Mouse (Mus musculus) intestine, embryonic 15.5 days (tissue): Measurements from ENCODE around the gene Adam10. TPM values are rescaled to one million over a fixed set of nuclear protein-coding genes. Genes with fewer than 3 reads are reported as not detected.

ENCODE experiments used
- ATAC-seq: fragments of 200-750 bp; cut with Nextera tagmentation; 2 replicates; pipeline ENCODE4 v1.8.0; 2017; ENCODE audit warnings: moderate TSS enrichment, moderate library complexity
- H3K27ac ChIP-seq: fragments of 300-500 bp; sonication (generic); 2 replicates; pipeline ENCODE4 v1.5.1; 2015; ENCODE audit warnings: mild to moderate bottlenecking, inconsistent platforms
- H3K27me3 ChIP-seq: fragments of 300-500 bp; sonication (generic); replicated peaks from 2 replicates; pipeline ENCODE4 v1.6.1; 2015; ENCODE audit warnings: inconsistent platforms
- H3K36me3 ChIP-seq: fragments of 300-500 bp; sonication (generic); 2 replicates; pipeline ENCODE4 v1.6.1; 2015; ENCODE audit warnings: inconsistent platforms
- H3K4me1 ChIP-seq: fragments of 300-500 bp; sonication (generic); replicated peaks from 2 replicates; pipeline ENCODE4 v1.6.1; 2015; ENCODE audit warnings: inconsistent platforms
- H3K4me2 ChIP-seq: fragments of 300-500 bp; sonication (generic); replicated peaks from 2 replicates; pipeline ENCODE4 v1.6.1; 2015; ENCODE audit warnings: mild to moderate bottlenecking, inconsistent platforms
- H3K4me3 ChIP-seq: fragments of 300-500 bp; sonication (generic); replicated peaks from 2 replicates; pipeline ENCODE4 v1.5.1; 2015; ENCODE audit warnings: inconsistent platforms
- H3K9ac ChIP-seq: fragments of 300-500 bp; sonication (generic); 2 replicates; pipeline ENCODE4 v1.6.1; 2015; ENCODE audit warnings: inconsistent platforms
- H3K9me3 ChIP-seq: fragments of 300-500 bp; sonication (generic); 2 replicates; pipeline ENCODE4 v1.6.1; 2016; ENCODE audit warnings: inconsistent platforms
- WGBS: fragments of 180-500 bp; shearing (Covaris S2); methylation state at CpG from one replicate; pipeline ENCODE4 v1.1.7; 2015; 5-methylcytosine and 5-hydroxymethylcytosine counted together
- polyA plus RNA-seq: library from polyadenylated mRNA; unstranded; fragments of >200 nt; fragmentation: Nextera tagmentation; extraction: Ambion mirVana; gene quantifications from 2 replicates; pipeline ENCODE4 v1.2.1, GENCODE M21; 2015

The Adam10 gene
- polyA plus RNA-seq, 1 experiment from 2014 or later: 71.4 TPM

- no peaks in the 10 kb centered on the region for H3K9me3 ChIP-seq
- H3K27ac ChIP-seq: no peak overlapping the region
- H3K27me3 ChIP-seq: no peaks in the 10 kb centered on the region
- H3K36me3 ChIP-seq: no peaks in the 10 kb centered on the region
- H3K9ac ChIP-seq: no peak overlapping the region
- H3K4me3 ChIP-seq: no peak overlapping the region
- H3K4me1 ChIP-seq: no peaks in the 10 kb centered on the region
- no peak; the same call in 1 of the 2 replicates for ATAC-seq
- 90% methylated on average over 2 of the region's 2 CpGs for WGBS
- H3K4me2 ChIP-seq: no peak overlapping the region
Measured at GRCm38 (mm10) chr9:70733208-70733607, 54.4 kb downstream of the Adam10 start.

GRCm38 (mm10) chr9:70739998-70740397, 61.2 kb downstream of the Adam10 start:
- Histone ChIP-seq H3K4me2 (no peak overlapping the region), H3K9ac (no peak overlapping the region), H3K27ac (no peak overlapping the region), H3K9me3 (no peaks in the 10 kb centered on the region), H3K27me3 (no peaks in the 10 kb centered on the region), H3K4me1 (no peaks in the 10 kb centered on the region), H3K36me3 (no peaks in the 10 kb centered on the region), H3K4me3 (no peak overlapping the region)
- WGBS: 86% methylated on average over 5 of the region's 5 CpGs
- no peak for ATAC-seq

DNA sequence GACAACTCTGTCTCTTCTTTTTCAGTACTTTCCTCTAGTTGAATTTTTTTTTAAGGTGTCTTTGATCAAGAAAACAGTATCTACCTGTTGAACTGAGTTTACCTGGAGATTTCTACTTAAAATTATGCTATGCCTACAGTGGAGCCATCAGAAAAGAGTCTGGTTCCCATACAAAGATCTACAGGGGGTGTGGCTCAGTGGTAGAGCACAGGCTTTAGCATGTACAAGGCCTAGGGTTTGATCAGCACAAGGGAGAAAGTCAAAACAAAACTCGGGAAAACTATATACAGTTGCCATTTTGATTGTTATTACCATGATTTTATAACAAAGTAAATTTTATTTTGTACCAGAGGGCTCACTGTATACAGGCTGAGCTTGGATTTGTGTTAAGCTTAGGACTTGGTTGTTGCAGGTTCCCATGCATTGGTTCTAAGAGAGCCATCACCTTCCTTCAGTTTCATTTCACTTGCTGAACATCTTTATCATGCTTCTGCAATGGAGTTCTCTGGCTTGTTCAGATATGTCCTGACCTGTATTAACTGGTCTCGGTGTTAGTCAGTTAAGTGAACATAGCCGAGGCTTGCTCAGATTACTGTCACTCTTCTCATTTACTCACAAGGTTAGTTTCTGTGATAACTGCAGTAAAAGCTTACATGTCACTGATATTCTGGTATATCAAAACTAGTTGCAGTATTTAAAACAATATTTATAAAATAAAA, 72.9 kb downstream of the Adam10 start:
- no peak overlapping the region for H3K4me2 ChIP-seq
- H3K27ac ChIP-seq: no peak overlapping the region
- no peaks in the 10 kb centered on the region for H3K9me3 ChIP-seq
- H3K4me3 ChIP-seq: no peak overlapping the region
- peaks cover 9% of the 10 kb centered on the region; the same call in 1 of the 2 replicates for H3K36me3 ChIP-seq
- no peaks in the 10 kb centered on the region for H3K4me1 ChIP-seq
- no peak for ATAC-seq
- H3K9ac ChIP-seq: no peak overlapping the region
- no peaks in the 10 kb centered on the region for H3K27me3 ChIP-seq
- 81% methylated on average over 3 of the region's 3 CpGs for WGBS

DNA sequence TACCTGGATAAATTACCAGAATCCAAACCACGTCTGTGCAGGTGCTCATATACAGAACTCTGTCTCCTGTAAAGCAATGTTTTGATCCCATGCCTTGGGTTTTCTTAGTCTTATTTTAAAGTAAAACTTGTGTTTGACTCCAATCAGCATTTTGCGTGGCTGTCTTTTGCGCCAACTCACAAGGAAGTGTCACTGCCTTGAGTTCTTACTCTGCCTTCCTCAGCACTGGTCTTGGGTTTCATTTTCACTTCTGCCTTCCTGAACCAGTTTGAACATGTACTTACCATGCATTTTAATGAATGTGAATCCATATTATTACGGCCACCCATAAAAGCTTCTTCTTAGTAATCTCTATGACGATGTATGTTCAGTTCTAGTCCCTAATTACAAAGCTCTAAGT, 82.2 kb downstream of the Adam10 start:
- H3K9me3 ChIP-seq: no peaks in the 10 kb centered on the region
- no peak overlapping the region for H3K9ac ChIP-seq
- no peak overlapping the region for H3K27ac ChIP-seq
- H3K4me3 ChIP-seq: no peak overlapping the region
- 88% methylated on average over 5 of the region's 5 CpGs for WGBS
- H3K36me3 ChIP-seq: peaks cover 9% of the 10 kb centered on the region; the same call in 1 of the 2 replicates
- H3K27me3 ChIP-seq: no peaks in the 10 kb centered on the region
- no peak overlapping the region for H3K4me2 ChIP-seq
- H3K4me1 ChIP-seq: no peaks in the 10 kb centered on the region
- ATAC-seq: no peak

GRCm38 (mm10) chr9:70775517-70775916, 96.7 kb downstream of the Adam10 start:
- no peaks in the 10 kb centered on the region for H3K27me3 ChIP-seq
- no peaks in the 10 kb centered on the region for H3K9me3 ChIP-seq
- H3K36me3 ChIP-seq: no peaks in the 10 kb centered on the region; the same call in 1 of the 2 replicates
- no peak overlapping the region for H3K9ac ChIP-seq
- ATAC-seq: no peak
- no peak overlapping the region for H3K4me2 ChIP-seq
- no peak overlapping the region for H3K4me3 ChIP-seq
- no peak overlapping the region for H3K27ac ChIP-seq
- H3K4me1 ChIP-seq: no peaks in the 10 kb centered on the region
- 92% methylated on average over 2 of the region's 2 CpGs for WGBS

DNA sequence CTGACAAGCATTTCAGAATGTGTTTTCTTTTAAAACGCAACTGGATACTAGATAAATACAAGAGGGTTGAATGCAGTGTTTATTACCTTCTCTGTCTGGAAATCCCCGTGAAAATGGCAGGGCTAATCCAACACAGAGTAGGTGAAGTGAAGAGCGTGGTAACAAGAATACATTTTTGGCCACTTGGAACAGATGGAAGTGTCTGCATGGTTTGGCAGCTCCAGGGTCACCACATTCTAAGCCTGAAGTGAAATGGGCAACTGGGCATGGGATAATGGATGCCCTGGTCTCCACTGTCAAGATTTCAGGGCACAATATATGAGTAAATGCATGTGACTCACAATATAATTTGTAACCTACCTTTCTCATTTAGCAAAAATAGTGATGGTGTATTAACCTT, 103.4 kb downstream of the Adam10 start:
- H3K27ac ChIP-seq: no peak overlapping the region
- H3K4me1 ChIP-seq: no peaks in the 10 kb centered on the region
- H3K27me3 ChIP-seq: no peaks in the 10 kb centered on the region
- H3K4me2 ChIP-seq: no peak overlapping the region
- no peaks in the 10 kb centered on the region for H3K9me3 ChIP-seq
- H3K4me3 ChIP-seq: no peak overlapping the region
- no peak for ATAC-seq
- H3K9ac ChIP-seq: no peak overlapping the region
- H3K36me3 ChIP-seq: no peaks in the 10 kb centered on the region; the same call in 1 of the 2 replicates
- 83% methylated on average over 3 of the region's 3 CpGs for WGBS

DNA sequence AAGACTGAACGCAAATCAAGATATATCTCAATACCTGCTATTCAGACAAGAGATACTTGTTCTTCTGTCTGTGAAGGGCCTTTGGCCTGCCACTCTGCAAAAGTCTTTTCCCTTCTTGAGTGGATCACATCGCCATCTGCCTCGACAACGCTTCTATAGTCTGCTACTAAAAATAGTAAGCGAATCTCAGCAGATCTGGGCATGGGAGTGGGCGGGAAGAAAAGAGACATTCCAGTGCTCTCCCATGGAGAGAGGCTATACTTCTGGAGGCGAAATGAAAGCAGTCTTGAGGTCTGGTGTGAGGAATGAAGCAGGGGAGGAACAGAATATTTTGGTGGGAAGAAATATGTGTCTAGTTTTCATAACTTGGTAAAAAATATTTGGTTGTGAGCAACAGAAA, 109.9 kb downstream of the Adam10 start:
- no peaks in the 10 kb centered on the region for H3K27me3 ChIP-seq
- H3K27ac ChIP-seq: no peak overlapping the region
- no peak overlapping the region for H3K9ac ChIP-seq
- no peaks in the 10 kb centered on the region for H3K9me3 ChIP-seq
- H3K4me1 ChIP-seq: no peaks in the 10 kb centered on the region
- no peak overlapping the region for H3K4me2 ChIP-seq
- WGBS: 83% methylated on average over 7 of the region's 7 CpGs
- no peaks in the 10 kb centered on the region for H3K36me3 ChIP-seq
- no peak for ATAC-seq
- H3K4me3 ChIP-seq: no peak overlapping the region

- no peak overlapping the region for H3K4me2 ChIP-seq
- ATAC-seq: no peak
- no peak overlapping the region for H3K4me3 ChIP-seq
- H3K36me3 ChIP-seq: no peaks in the 10 kb centered on the region
- H3K4me1 ChIP-seq: 0 out of 2 replicates have a peak, but pooled peaks cover 3% of the 10 kb centered on the region
- no peak overlapping the region for H3K9ac ChIP-seq
- no peaks in the 10 kb centered on the region for H3K27me3 ChIP-seq
- no peak overlapping the region for H3K27ac ChIP-seq
- no peaks in the 10 kb centered on the region for H3K9me3 ChIP-seq
- 85% methylated on average over 4 of the region's 4 CpGs for WGBS
Measured at GRCm38 (mm10) chr9:70790621-70791020, 111.8 kb downstream of the Adam10 start.

DNA sequence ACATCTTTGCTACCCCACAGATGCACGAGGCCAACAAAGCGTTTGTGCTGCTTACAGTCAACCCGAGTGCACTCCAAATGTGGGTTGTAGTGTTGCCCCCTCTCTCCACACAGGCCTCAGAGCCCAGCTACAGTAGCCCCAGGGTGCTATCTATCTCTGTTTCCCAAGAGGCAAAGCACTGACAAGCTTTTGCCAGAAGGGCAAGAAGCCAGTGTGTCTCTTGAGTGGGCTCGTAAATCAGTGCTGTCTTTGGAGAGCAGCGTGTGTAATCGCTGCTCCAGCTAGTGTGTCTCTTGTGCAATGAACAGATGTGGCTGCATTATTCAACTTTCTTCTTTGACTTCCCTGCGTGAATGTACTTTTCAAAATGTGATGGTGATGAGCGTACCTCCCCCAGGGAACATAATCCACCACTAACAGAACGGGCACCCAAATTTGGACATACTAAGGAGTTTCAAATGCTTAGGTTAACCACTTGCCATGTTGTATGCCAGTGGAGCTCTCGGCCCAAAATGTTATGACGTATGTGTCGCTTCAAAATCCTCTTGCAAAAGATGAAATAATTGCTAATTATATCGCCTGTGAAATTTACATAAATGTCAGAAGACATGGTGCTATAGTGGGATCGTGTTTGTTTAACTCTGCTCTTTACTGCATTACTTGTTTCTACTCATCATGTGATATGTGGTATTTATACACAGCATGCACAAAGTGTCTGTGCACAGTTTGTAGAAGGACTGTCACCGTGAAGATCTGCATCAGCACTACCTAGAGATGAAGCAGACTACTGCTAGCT, 116.0 kb downstream of the Adam10 start:
- H3K4me1 ChIP-seq: 0 out of 2 replicates have a peak, but pooled peaks cover 3% of the 10 kb centered on the region
- no peak overlapping the region for H3K4me3 ChIP-seq
- no peak overlapping the region for H3K27ac ChIP-seq
- H3K27me3 ChIP-seq: no peaks in the 10 kb centered on the region
- H3K36me3 ChIP-seq: no peaks in the 10 kb centered on the region
- 50% methylated on average over 15 of the region's 15 CpGs for WGBS
- no peak overlapping the region for H3K4me2 ChIP-seq
- H3K9ac ChIP-seq: no peak overlapping the region
- H3K9me3 ChIP-seq: no peaks in the 10 kb centered on the region
- ATAC-seq: no peak

DNA sequence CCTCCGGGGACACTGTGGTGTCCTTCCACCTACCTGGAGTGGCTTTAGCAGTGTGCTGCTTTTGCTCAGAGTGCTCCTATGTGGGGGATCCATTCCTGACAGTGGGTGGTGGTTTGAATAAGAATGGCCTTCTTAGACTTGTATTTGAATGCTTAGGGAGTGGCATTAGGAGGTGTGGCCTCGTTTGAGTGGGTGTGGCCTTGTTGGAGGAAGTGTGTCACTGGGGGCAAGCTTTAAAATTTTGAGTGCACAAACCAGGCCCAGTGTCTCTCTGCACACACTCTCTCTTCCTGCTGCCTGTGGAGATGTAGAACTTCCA, 116.6 kb downstream of the Adam10 start:
- no peak for ATAC-seq
- Histone ChIP-seq H3K9me3 (no peaks in the 10 kb centered on the region), H3K4me1 (0 out of 2 replicates have a peak, but pooled peaks cover 3% of the 10 kb centered on the region), H3K36me3 (no peaks in the 10 kb centered on the region), H3K9ac (no peak overlapping the region), H3K4me3 (no peak overlapping the region), H3K27ac (no peak overlapping the region), H3K27me3 (no peaks in the 10 kb centered on the region), H3K4me2 (no peak overlapping the region)
- WGBS: 53% methylated on average over 2 of the region's 2 CpGs

GRCm38 (mm10) chr9:70800588-70801315, 122.0 kb downstream of the Adam10 start:
- Histone ChIP-seq H3K4me3 (no peak overlapping the region), H3K9me3 (no peaks in the 10 kb centered on the region), H3K4me2 (no peak overlapping the region), H3K27me3 (no peaks in the 10 kb centered on the region), H3K4me1 (no peaks in the 10 kb centered on the region), H3K9ac (no peak overlapping the region), H3K27ac (no peak overlapping the region), H3K36me3 (no peaks in the 10 kb centered on the region)
- WGBS: 54% methylated on average over 8 of the region's 8 CpGs
- ATAC-seq: no peak

DNA sequence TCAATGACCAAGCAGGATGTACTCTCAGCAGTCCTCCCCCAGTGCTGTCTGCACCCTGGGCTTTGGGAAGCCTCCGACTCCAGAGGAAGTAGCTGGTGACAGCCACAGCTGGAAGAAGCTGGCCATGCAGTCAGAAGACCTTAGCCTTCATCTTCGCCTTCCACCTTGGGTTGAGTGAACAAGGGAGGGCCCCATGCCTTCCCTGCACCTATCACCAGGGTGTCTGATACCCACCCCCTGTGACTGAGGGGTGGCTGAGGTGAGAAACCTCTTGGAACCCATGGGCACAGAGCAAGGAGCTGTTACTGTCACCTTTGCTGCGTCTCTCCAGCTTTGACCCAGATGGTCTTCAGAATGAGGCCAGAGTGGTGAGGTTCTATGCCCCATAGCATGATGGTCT, 123.0 kb downstream of the Adam10 start:
- Histone ChIP-seq H3K4me3 (no peak overlapping the region), H3K4me1 (no peaks in the 10 kb centered on the region), H3K9me3 (no peaks in the 10 kb centered on the region), H3K9ac (no peak overlapping the region), H3K27me3 (no peaks in the 10 kb centered on the region), H3K36me3 (no peaks in the 10 kb centered on the region), H3K4me2 (no peak overlapping the region), H3K27ac (no peak overlapping the region)
- ATAC-seq: no peak
- 78% methylated on average over 3 of the region's 3 CpGs for WGBS
